Mouse (Mus musculus): ENCODE results near the gene Tsga10ip.

GRCm38 (mm10) chr19:5411961-5412360 lies 9.6 kb upstream of the Tsga10ip start:
- TF ChIP-seq CTCF (IDR thresholded peaks at IDR 0.05; ENCODE audit: low read depth) (no peak), EP300 (optimal IDR thresholded peaks at IDR 0.05) (no peak)

Measured in stomach, postnatal 0 days (tissue).